24 mouse cellular contexts compared by ENCODE assay signal in genomic region chr10:40169566-40169965, GRCm38 (mm10). TPM values are rescaled to one million over a fixed set of nuclear protein-coding genes. Genes with fewer than 3 reads are reported as not detected.
A peak's percentile ranks its signal among the peaks of the same experiment; 100 is the strongest.
DNase-seq lines count a peak whose midpoint lies in the region; ATAC-seq lines count a peak whose summit lies in the region.
"Had no signal": no experiment of that assay in that cellular context is flagged by ENCODE, and none has a peak within 500 bp of the region (broad histone marks: within the 10 kb centered on the region; RNA-seq: fewer than 3 reads in every experiment).

No protein-coding gene starts in this region.

- H3K27ac ChIP-seq in forebrain, embryonic 16.5 days (ENCODE audit: low read length) = no peak overlapping the region
- no peak overlapping the region for H3K27ac ChIP-seq in forebrain, embryonic 15.5 days (replicated peaks)
- H3K27ac ChIP-seq in heart, embryonic 11.5 days (ENCODE audit: low read depth, low read length) = no peak overlapping the region
- no peak overlapping the region for H3K27ac ChIP-seq in neural tube, embryonic 11.5 days (ENCODE audit: low read depth, low read length)
- no peak overlapping the region for H3K27ac ChIP-seq in neural tube, embryonic 15.5 days (replicated peaks)
- H3K27ac ChIP-seq: forebrain, embryonic 10.5 days; heart, embryonic 15.5 days; hindbrain, embryonic 10.5 days; hindbrain, embryonic 13.5 days had no signal

- no peaks in the 10 kb centered on the region for H3K9me3 ChIP-seq in forebrain, embryonic 16.5 days (ENCODE audit: control insufficient read depth, low read length)
- no peaks in the 10 kb centered on the region for H3K9me3 ChIP-seq in forebrain, embryonic 15.5 days
- H3K9me3 ChIP-seq in heart, embryonic 11.5 days (replicated peaks; ENCODE audit: control insufficient read depth, low read length) = no peaks in the 10 kb centered on the region
- no peaks in the 10 kb centered on the region for H3K9me3 ChIP-seq in neural tube, embryonic 11.5 days (ENCODE audit: control insufficient read depth, low read length)
- no peaks in the 10 kb centered on the region for H3K9me3 ChIP-seq in neural tube, embryonic 15.5 days (replicated peaks)
- H3K9me3 ChIP-seq: forebrain, embryonic 10.5 days; G1E; heart, embryonic 12.5 days; heart, embryonic 15.5 days; hindbrain, embryonic 10.5 days; hindbrain, embryonic 13.5 days had no signal

- no peaks in the 10 kb centered on the region for H3K27me3 ChIP-seq in forebrain, embryonic 16.5 days (replicated peaks; ENCODE audit: control insufficient read depth, insufficient read depth, low read length)
- H3K27me3 ChIP-seq in forebrain, embryonic 15.5 days = no peaks in the 10 kb centered on the region
- no peaks in the 10 kb centered on the region for H3K27me3 ChIP-seq in heart, embryonic 11.5 days (ENCODE audit: control insufficient read depth, insufficient read depth, low read length)
- H3K27me3 ChIP-seq in neural tube, embryonic 11.5 days (ENCODE audit: control insufficient read depth, insufficient read depth, low read length) = no peaks in the 10 kb centered on the region
- no peaks in the 10 kb centered on the region for H3K27me3 ChIP-seq in neural tube, embryonic 15.5 days (replicated peaks)
- H3K27me3 ChIP-seq: CH12.LX; heart, embryonic 12.5 days; heart, embryonic 15.5 days; hindbrain, embryonic 13.5 days; Patski had no signal

- 91% methylated on average over 10 of the region's 10 CpGs for WGBS in forebrain, embryonic 16.5 days
- 92% methylated on average over 10 of the region's 10 CpGs for WGBS in forebrain, embryonic 15.5 days
- WGBS in heart, embryonic 11.5 days (ENCODE audit: insufficient replicate concordance) = 76% methylated on average over 10 of the region's 10 CpGs
- WGBS in neural tube, embryonic 11.5 days = 89% methylated on average over 10 of the region's 10 CpGs
- WGBS in neural tube, embryonic 15.5 days = 88% methylated on average over 10 of the region's 10 CpGs

- ATAC-seq in forebrain, embryonic 16.5 days = 0 out of 2 replicates have a peak, but pooled peaks have one; percentile 5
- no peak for ATAC-seq in forebrain, embryonic 15.5 days (replicated peaks)
- ATAC-seq in heart, embryonic 11.5 days (replicated peaks; ENCODE audit: insufficient number of reproducible peaks, low FRiP score, low TSS enrichment) = no peak
- ATAC-seq in neural tube, embryonic 11.5 days (ENCODE audit: insufficient read depth, low FRiP score, low TSS enrichment) = no peak
- no peak for ATAC-seq in neural tube, embryonic 15.5 days (ENCODE audit: low FRiP score)
- ATAC-seq: Patski had no signal

- H3K4me3 ChIP-seq in forebrain, embryonic 16.5 days (replicated peaks; ENCODE audit: low read length) = no peak overlapping the region
- no peak overlapping the region for H3K4me3 ChIP-seq in forebrain, embryonic 15.5 days
- no peak overlapping the region for H3K4me3 ChIP-seq in heart, embryonic 11.5 days (ENCODE audit: low read depth, low read length)
- no peak overlapping the region for H3K4me3 ChIP-seq in neural tube, embryonic 11.5 days (ENCODE audit: low read depth, low read length)
- no peak overlapping the region for H3K4me3 ChIP-seq in neural tube, embryonic 15.5 days (replicated peaks)
- H3K4me3 ChIP-seq: forebrain, embryonic 10.5 days; heart, embryonic 12.5 days; heart, embryonic 15.5 days; hindbrain, embryonic 10.5 days; hindbrain, embryonic 13.5 days had no signal

- H3K9ac ChIP-seq in forebrain, embryonic 16.5 days (replicated peaks; ENCODE audit: low read depth, low read length) = no peak overlapping the region
- H3K9ac ChIP-seq in forebrain, embryonic 15.5 days (replicated peaks) = no peak overlapping the region
- no peak overlapping the region for H3K9ac ChIP-seq in heart, embryonic 11.5 days (ENCODE audit: low read depth, low read length)
- no peak overlapping the region for H3K9ac ChIP-seq in neural tube, embryonic 11.5 days (ENCODE audit: low read length)
- H3K9ac ChIP-seq in neural tube, embryonic 15.5 days (replicated peaks) = no peak overlapping the region
- H3K9ac ChIP-seq: heart, embryonic 12.5 days; heart, embryonic 15.5 days; hindbrain, embryonic 13.5 days had no signal

- peaks cover 5% of the 10 kb centered on the region for H3K4me1 ChIP-seq in forebrain, embryonic 16.5 days (replicated peaks; ENCODE audit: control insufficient read depth, insufficient read depth, low read length)
- peaks cover 5% of the 10 kb centered on the region for H3K4me1 ChIP-seq in forebrain, embryonic 15.5 days
- no peaks in the 10 kb centered on the region for H3K4me1 ChIP-seq in heart, embryonic 11.5 days (ENCODE audit: control insufficient read depth, insufficient read depth, low read length)
- H3K4me1 ChIP-seq in neural tube, embryonic 11.5 days (ENCODE audit: control insufficient read depth, insufficient read depth, low read length) = no peaks in the 10 kb centered on the region
- 0 out of 2 replicates have a peak, but pooled peaks cover 6% of the 10 kb centered on the region for H3K4me1 ChIP-seq in neural tube, embryonic 15.5 days
- H3K4me1 ChIP-seq: heart, embryonic 12.5 days had no signal

- peak; percentile 85 for DNase-seq in heart, adult 11 months
- peak; percentile 1 for DNase-seq in neural tube, embryonic 11.5 days (ENCODE audit: low spot score)
- DNase-seq: adrenal gland, postnatal 10 days; adrenal gland, postnatal 36 days; B cell, adult 2 months; cerebellum, adult 18-20 months; cerebellum, adult 9-10 months; gastrocnemius, postnatal 10 days; gastrocnemius, postnatal 36 days; heart, postnatal 10 days; heart, postnatal 36 days; kidney, adult 11 months had no signal

- H3K36me3 ChIP-seq in forebrain, embryonic 16.5 days (ENCODE audit: control insufficient read depth, insufficient read depth) = no peaks in the 10 kb centered on the region
- H3K36me3 ChIP-seq in forebrain, embryonic 15.5 days = no peaks in the 10 kb centered on the region
- no peaks in the 10 kb centered on the region for H3K36me3 ChIP-seq in heart, embryonic 11.5 days (ENCODE audit: control insufficient read depth, insufficient read depth, low read length)
- H3K36me3 ChIP-seq in neural tube, embryonic 11.5 days (ENCODE audit: control insufficient read depth, insufficient read depth, low read length) = no peaks in the 10 kb centered on the region
- H3K36me3 ChIP-seq in neural tube, embryonic 15.5 days = no peaks in the 10 kb centered on the region
- H3K36me3 ChIP-seq: forebrain, embryonic 10.5 days; G1E; heart, embryonic 12.5 days; heart, embryonic 15.5 days; hindbrain, embryonic 10.5 days; hindbrain, embryonic 13.5 days had no signal

- H3K4me2 ChIP-seq in forebrain, embryonic 16.5 days (ENCODE audit: low read length) = no peak overlapping the region
- no peak overlapping the region for H3K4me2 ChIP-seq in forebrain, embryonic 15.5 days (replicated peaks)
- no peak overlapping the region for H3K4me2 ChIP-seq in heart, embryonic 11.5 days
- no peak overlapping the region for H3K4me2 ChIP-seq in neural tube, embryonic 11.5 days (ENCODE audit: low read depth)
- H3K4me2 ChIP-seq in neural tube, embryonic 15.5 days = no peak overlapping the region
- H3K4me2 ChIP-seq: heart, embryonic 12.5 days; heart, embryonic 15.5 days; hindbrain, embryonic 13.5 days had no signal

RNA-seq across cellular contexts. Expression of gene Slc16a10, which starts 27.5 kb away (rescaled TPM):
- polyA plus RNA-seq in forebrain, embryonic 16.5 days (2015; fragmentation: Nextera tagmentation; extraction: Ambion mirVana) = 1.9 and 2.2 TPM in 2 replicates
- 3.1 and 3.3 TPM in 2 replicates for polyA plus RNA-seq in forebrain, embryonic 15.5 days (2015; fragmentation: Nextera tagmentation; extraction: Ambion mirVana)
- 17.2 and 18.6 TPM in 2 replicates for polyA plus RNA-seq in heart, embryonic 11.5 days (2014; fragmentation: Nextera tagmentation; extraction: Ambion mirVana)
- polyA plus RNA-seq in neural tube, embryonic 11.5 days (2014; fragmentation: Nextera tagmentation; extraction: Ambion mirVana) = 3.8 and 4.4 TPM in 2 replicates
- polyA plus RNA-seq in neural tube, embryonic 15.5 days (2015; fragmentation: Nextera tagmentation; extraction: Ambion mirVana) = 2.2 and 10.1 TPM in 2 replicates
